Comparison of ENCODE assay signal across 30 mouse cellular contexts in genomic region chr19:32067669-32068068, GRCm38 (mm10).
"Had no signal": no experiment of that assay in that cellular context is flagged by ENCODE, and none has a peak within 500 bp of the region (broad histone marks: within the 10 kb centered on the region; RNA-seq: fewer than 3 reads in every experiment).

No protein-coding gene starts in this region.

- H3K4me2 ChIP-seq: limb, embryonic 12.5 days; limb, embryonic 13.5 days; limb, embryonic 15.5 days; liver, embryonic 11.5 days; liver, embryonic 12.5 days; liver, embryonic 13.5 days; liver, embryonic 15.5 days; lung, embryonic 14.5 days; lung, embryonic 15.5 days; midbrain, embryonic 11.5 days; midbrain, embryonic 12.5 days; midbrain, embryonic 15.5 days; neural tube, embryonic 12.5 days had no signal

- DNase-seq: left cerebral cortex, postnatal 4 days; liver; liver, embryonic 13.5 days; liver, postnatal 0 days; lung, adult 18-20 months; lung, adult 2 months; lung, embryonic 14.5 days; lung, postnatal 10 days; lung, postnatal 14 days; lung, postnatal 36 days; lung, postnatal 4 days had no signal

- H3K9ac ChIP-seq: limb, embryonic 12.5 days; limb, embryonic 13.5 days; limb, embryonic 15.5 days; liver, embryonic 12.5 days; liver, embryonic 13.5 days; liver, embryonic 14.5 days; liver, embryonic 15.5 days; liver, postnatal 0 days; lung, embryonic 14.5 days; lung, embryonic 15.5 days; midbrain, embryonic 12.5 days; midbrain, embryonic 15.5 days; neural tube, embryonic 12.5 days had no signal

- ATAC-seq: liver, embryonic 12.5 days; liver, postnatal 0 days; lung, postnatal 0 days; midbrain, embryonic 15.5 days; midbrain, embryonic 16.5 days had no signal

- H3K36me3 ChIP-seq: limb, embryonic 10.5 days; limb, embryonic 12.5 days; limb, embryonic 13.5 days; limb, embryonic 15.5 days; liver, embryonic 12.5 days; liver, embryonic 13.5 days; liver, embryonic 15.5 days; lung, embryonic 15.5 days; midbrain, embryonic 10.5 days; midbrain, embryonic 12.5 days; midbrain, embryonic 15.5 days; neural tube, embryonic 12.5 days had no signal

- H3K4me3 ChIP-seq: limb, embryonic 10.5 days; limb, embryonic 12.5 days; limb, embryonic 13.5 days; limb, embryonic 15.5 days; liver, embryonic 12.5 days; liver, embryonic 13.5 days; liver, embryonic 15.5 days; lung, embryonic 15.5 days; megakaryocyte, embryonic 14.5 days; midbrain, embryonic 10.5 days; midbrain, embryonic 12.5 days; midbrain, embryonic 15.5 days; myocyte; neural tube, embryonic 12.5 days had no signal

- H3K27ac ChIP-seq: limb, embryonic 10.5 days; limb, embryonic 12.5 days; limb, embryonic 13.5 days; liver, embryonic 12.5 days; liver, embryonic 13.5 days; liver, embryonic 14.5 days; liver, embryonic 15.5 days; lung, embryonic 15.5 days; macrophage; midbrain, embryonic 10.5 days; midbrain, embryonic 12.5 days; midbrain, embryonic 15.5 days; neural tube, embryonic 12.5 days had no signal

- H3K9me3 ChIP-seq: limb, embryonic 10.5 days; limb, embryonic 12.5 days; limb, embryonic 13.5 days; limb, embryonic 15.5 days; liver, embryonic 12.5 days; liver, embryonic 13.5 days; liver, embryonic 15.5 days; lung, embryonic 15.5 days; megakaryocyte, embryonic 14.5 days; midbrain, embryonic 10.5 days; midbrain, embryonic 12.5 days; midbrain, embryonic 15.5 days; neural tube, embryonic 12.5 days had no signal

- H3K4me1 ChIP-seq: liver, embryonic 12.5 days; liver, embryonic 13.5 days; liver, embryonic 15.5 days; midbrain, embryonic 15.5 days; neural tube, embryonic 12.5 days had no signal

- H3K27me3 ChIP-seq: limb, embryonic 12.5 days; limb, embryonic 13.5 days; limb, embryonic 15.5 days; liver, embryonic 13.5 days; liver, embryonic 15.5 days; lung, embryonic 15.5 days; midbrain, embryonic 12.5 days; midbrain, embryonic 15.5 days; neural tube, embryonic 12.5 days had no signal
